Mouse (Mus musculus): ENCODE data around the gene Trio. TPM values are rescaled to one million over a fixed set of nuclear protein-coding genes. Genes with fewer than 3 reads are reported as not detected.
A peak's percentile ranks its signal among the peaks of the same experiment; 100 is the strongest.

The Trio gene
- polyA plus RNA-seq, 1 experiment from 2014 or later = 65.1 TPM

DNA sequence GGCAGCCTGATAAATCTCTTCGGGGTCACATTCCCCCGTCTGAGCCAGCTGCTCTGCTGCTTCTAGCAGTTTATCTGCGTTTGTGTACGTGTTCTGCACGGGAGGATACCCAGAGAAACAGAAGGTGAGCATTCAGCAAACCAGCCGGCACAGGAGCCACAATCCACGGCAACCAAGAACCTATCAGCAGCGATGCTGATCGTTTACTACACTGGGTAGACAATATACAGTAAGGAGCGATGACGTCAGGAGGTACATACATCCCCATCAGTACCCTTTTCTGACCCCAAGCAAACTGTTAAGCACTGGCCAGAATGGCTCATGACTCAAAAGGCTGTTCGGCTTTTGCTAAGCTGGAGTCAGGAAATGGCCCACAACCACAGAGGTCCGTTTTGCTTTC is 154.4 kb downstream of the Trio start:
- 86% methylated on average over 13 of the region's 13 CpGs for WGBS

DNA sequence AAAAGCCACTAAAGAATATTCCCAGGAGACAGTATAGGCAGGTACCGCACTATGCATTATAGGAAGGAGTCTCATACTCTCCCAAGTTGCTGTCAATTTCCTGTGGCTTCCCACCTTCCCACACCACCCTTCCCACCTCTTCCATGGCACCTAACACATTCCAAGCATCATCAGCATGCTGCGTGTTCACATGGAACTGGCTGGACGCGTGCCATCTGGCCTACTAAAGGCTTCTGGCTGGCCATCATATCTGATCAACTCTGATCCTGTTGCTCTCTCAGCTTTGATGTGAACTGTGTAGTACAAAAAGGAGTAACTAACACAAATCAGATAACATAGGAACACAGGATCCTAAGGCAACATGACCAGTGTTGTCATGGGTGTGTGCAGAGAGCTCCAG is 156.6 kb downstream of the Trio start:
- WGBS = 95% methylated on average over 4 of the region's 4 CpGs
- Histone ChIP-seq H3K4me1 (ENCODE audit: control insufficient read depth, insufficient read depth, low read length) (no peaks in the 10 kb centered on the region), H3K4me3 (ENCODE audit: low read depth, low read length) (no peak overlapping the region), H3K27ac (ENCODE audit: low read depth, low read length) (no peak overlapping the region), H3K27me3 (ENCODE audit: control insufficient read depth, insufficient read depth, low read length) (no peaks in the 10 kb centered on the region), H3K9me3 (ENCODE audit: control insufficient read depth, low read length) (no peaks in the 10 kb centered on the region), H3K4me2 (ENCODE audit: low read depth, low read length) (no peak overlapping the region), H3K9ac (replicated peaks; ENCODE audit: low read depth, low read length) (no peak overlapping the region), H3K36me3 (ENCODE audit: control insufficient read depth, insufficient read depth, low read length) (peaks cover 22% of the 10 kb centered on the region; the same call in 1 of the 2 replicates)
- no peak for ATAC-seq (ENCODE audit: low read depth)

More for the DNA sequence above, 154.4 kb downstream of the Trio start:
- H3K4me1 ChIP-seq (ENCODE audit: control insufficient read depth, insufficient read depth, low read length) = no peaks in the 10 kb centered on the region
- no peaks in the 10 kb centered on the region for H3K27me3 ChIP-seq (ENCODE audit: control insufficient read depth, insufficient read depth, low read length)
- no peak overlapping the region for H3K27ac ChIP-seq (ENCODE audit: low read depth, low read length)
- no peak overlapping the region for H3K4me2 ChIP-seq (ENCODE audit: low read depth, low read length)
- ATAC-seq (ENCODE audit: low read depth) = no peak
- H3K9ac ChIP-seq (replicated peaks; ENCODE audit: low read depth, low read length) = no peak overlapping the region
- H3K4me3 ChIP-seq (ENCODE audit: low read depth, low read length) = no peak overlapping the region
- no peaks in the 10 kb centered on the region for H3K9me3 ChIP-seq (ENCODE audit: control insufficient read depth, low read length)
- H3K36me3 ChIP-seq (ENCODE audit: control insufficient read depth, insufficient read depth, low read length) = peaks cover 17% of the 10 kb centered on the region; the same call in 1 of the 2 replicates

DNA sequence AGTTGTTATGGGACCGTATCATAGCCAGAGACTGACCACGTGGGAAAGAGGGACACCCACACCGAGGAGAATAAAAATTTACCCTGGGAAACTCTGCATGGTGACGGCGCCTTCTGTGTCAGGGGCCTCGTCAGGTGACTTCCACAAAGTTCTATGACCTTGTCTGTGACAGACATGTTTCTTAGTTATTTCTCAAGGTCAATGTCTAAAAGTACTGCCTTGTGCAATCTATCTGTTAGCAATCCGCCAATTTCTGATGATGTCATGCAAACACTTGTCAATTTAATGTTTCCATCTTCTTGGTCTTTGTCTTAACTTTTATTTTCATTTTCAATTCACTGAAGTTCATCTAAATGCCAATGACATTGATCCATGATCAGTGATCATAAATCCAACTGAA is 157.8 kb downstream of the Trio start:
- Histone ChIP-seq H3K27ac (ENCODE audit: low read depth, low read length) (no peak overlapping the region), H3K9ac (replicated peaks; ENCODE audit: low read depth, low read length) (no peak overlapping the region), H3K9me3 (ENCODE audit: control insufficient read depth, low read length) (no peaks in the 10 kb centered on the region), H3K4me1 (ENCODE audit: control insufficient read depth, insufficient read depth, low read length) (no peaks in the 10 kb centered on the region), H3K4me2 (ENCODE audit: low read depth, low read length) (no peak overlapping the region), H3K36me3 (ENCODE audit: control insufficient read depth, insufficient read depth, low read length) (peaks cover 17% of the 10 kb centered on the region; the same call in 1 of the 2 replicates), H3K4me3 (ENCODE audit: low read depth, low read length) (no peak overlapping the region), H3K27me3 (ENCODE audit: control insufficient read depth, insufficient read depth, low read length) (no peaks in the 10 kb centered on the region)
- ATAC-seq (ENCODE audit: low read depth) = no peak
- WGBS = 91% methylated on average over 7 of the region's 7 CpGs

DNA sequence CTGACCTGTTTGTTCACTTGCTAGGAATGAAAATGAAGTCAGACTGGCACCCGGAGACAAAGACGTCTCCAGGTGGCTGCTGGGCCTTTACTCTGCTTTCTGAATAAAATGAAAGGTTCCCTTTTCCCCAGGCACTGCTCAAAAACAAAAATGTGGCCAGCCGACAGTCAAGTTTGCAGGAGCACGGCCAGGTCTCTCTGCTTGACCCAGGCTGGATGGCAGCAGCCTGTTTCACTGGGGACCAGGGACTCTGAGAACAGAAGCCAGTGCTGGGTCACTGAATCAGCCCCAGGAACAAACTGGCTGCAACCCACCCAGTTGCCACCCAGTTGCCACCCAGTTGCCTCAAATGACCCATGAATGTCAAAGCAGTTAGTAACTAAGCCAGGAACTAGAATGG is 159.2 kb downstream of the Trio start:
- H3K4me2 ChIP-seq (ENCODE audit: low read depth, low read length) = no peak overlapping the region
- no peak for ATAC-seq (ENCODE audit: low read depth)
- 71% methylated on average over 4 of the region's 4 CpGs for WGBS
- no peaks in the 10 kb centered on the region for H3K9me3 ChIP-seq (ENCODE audit: control insufficient read depth, low read length)
- H3K4me1 ChIP-seq (ENCODE audit: control insufficient read depth, insufficient read depth, low read length) = no peaks in the 10 kb centered on the region
- no peak overlapping the region for H3K9ac ChIP-seq (replicated peaks; ENCODE audit: low read depth, low read length)
- no peak overlapping the region; the same call in 1 of the 2 replicates for H3K27ac ChIP-seq (ENCODE audit: low read depth, low read length)
- H3K27me3 ChIP-seq (ENCODE audit: control insufficient read depth, insufficient read depth, low read length) = no peaks in the 10 kb centered on the region
- peaks cover 17% of the 10 kb centered on the region; the same call in 1 of the 2 replicates for H3K36me3 ChIP-seq (ENCODE audit: control insufficient read depth, insufficient read depth, low read length)
- no peak overlapping the region for H3K4me3 ChIP-seq (ENCODE audit: low read depth, low read length)

DNA sequence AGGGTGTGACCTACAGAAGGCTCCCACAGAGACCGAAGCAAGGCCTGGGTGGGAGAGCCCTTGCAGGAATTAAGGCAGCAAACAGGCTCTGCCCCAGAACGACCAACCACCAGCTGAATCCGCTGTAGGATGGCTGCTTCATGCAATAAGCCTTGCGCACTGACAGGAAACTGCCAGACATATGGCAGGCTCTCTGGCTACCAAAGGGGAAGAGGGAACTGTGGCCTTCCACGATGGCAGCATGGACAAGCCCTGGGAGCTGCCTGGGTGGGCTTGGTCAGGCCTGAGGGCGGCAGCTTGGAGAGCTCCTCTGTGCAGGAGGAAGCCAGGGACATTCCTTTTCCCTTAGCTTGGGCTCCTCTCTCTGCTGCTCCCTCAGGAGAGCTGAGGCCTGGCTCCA is 159.6 kb downstream of the Trio start:
- 91% methylated on average over 6 of the region's 6 CpGs for WGBS
- no peaks in the 10 kb centered on the region for H3K4me1 ChIP-seq (ENCODE audit: control insufficient read depth, insufficient read depth, low read length)
- 0 out of 2 replicates have a peak, but pooled peaks have one; percentile 35 for ATAC-seq (ENCODE audit: low read depth)
- H3K27ac ChIP-seq (ENCODE audit: low read depth, low read length) = peak overlapping the region; percentile 34; the same call in 1 of the 2 replicates
- peaks cover 17% of the 10 kb centered on the region for H3K36me3 ChIP-seq (ENCODE audit: control insufficient read depth, insufficient read depth, low read length)
- H3K4me3 ChIP-seq (ENCODE audit: low read depth, low read length) = no peak overlapping the region
- no peaks in the 10 kb centered on the region for H3K9me3 ChIP-seq (ENCODE audit: control insufficient read depth, low read length)
- H3K27me3 ChIP-seq (ENCODE audit: control insufficient read depth, insufficient read depth, low read length) = no peaks in the 10 kb centered on the region
- no peak overlapping the region for H3K9ac ChIP-seq (replicated peaks; ENCODE audit: low read depth, low read length)
- H3K4me2 ChIP-seq (ENCODE audit: low read depth, low read length) = no peak overlapping the region

DNA sequence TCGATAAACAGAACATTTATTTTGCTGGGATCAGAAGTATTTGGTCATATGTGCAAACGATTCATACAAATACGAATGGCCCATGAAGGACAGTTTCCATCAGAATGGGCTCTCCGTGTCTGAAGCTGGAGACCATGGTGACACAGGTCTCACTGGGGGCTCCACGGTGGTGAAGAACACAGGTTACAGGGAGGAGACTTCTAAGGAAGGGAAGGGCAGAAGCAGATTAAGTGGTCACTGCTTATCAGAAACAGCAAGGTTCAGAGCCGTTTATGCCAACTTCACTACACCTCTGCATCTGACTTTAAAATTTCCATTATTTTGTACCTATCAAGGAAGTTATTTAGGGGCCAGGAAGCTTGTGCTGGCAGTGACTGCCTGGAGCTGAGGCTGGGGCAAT is 161.3 kb downstream of the Trio start:
- WGBS = 93% methylated on average over 6 of the region's 6 CpGs
- peaks cover 17% of the 10 kb centered on the region for H3K36me3 ChIP-seq (ENCODE audit: control insufficient read depth, insufficient read depth, low read length)

DNA sequence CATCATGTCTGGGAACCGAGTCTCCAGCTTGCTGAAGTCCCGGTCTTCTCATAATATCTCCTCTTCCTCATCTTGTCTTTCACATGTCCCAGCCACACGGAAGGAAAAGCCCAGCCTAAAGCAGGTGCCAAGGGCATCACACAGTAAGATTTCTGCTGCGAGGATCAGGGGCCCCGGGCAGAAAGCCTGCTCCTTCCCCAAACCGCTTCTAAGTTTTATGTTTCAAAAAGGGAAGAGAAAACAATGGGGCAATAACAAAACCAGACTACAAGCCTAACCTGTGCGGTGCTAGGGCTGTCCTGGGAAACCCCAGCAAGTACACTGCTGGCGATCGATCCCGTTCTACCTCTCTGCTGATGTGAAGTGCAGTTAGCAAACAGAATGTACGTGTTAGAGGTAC is 162.7 kb downstream of the Trio start:
- no peak for ATAC-seq (ENCODE audit: low read depth)
- peaks cover 17% of the 10 kb centered on the region for H3K36me3 ChIP-seq (ENCODE audit: control insufficient read depth, insufficient read depth, low read length)
- no peak overlapping the region for H3K4me3 ChIP-seq (ENCODE audit: low read depth, low read length)
- no peak overlapping the region for H3K27ac ChIP-seq (ENCODE audit: low read depth, low read length)
- WGBS = 90% methylated on average over 11 of the region's 11 CpGs
- H3K27me3 ChIP-seq (ENCODE audit: control insufficient read depth, insufficient read depth, low read length) = no peaks in the 10 kb centered on the region
- no peak overlapping the region for H3K4me2 ChIP-seq (ENCODE audit: low read depth, low read length)
- H3K4me1 ChIP-seq (ENCODE audit: control insufficient read depth, insufficient read depth, low read length) = no peaks in the 10 kb centered on the region
- H3K9me3 ChIP-seq (ENCODE audit: control insufficient read depth, low read length) = no peaks in the 10 kb centered on the region
- no peak overlapping the region for H3K9ac ChIP-seq (replicated peaks; ENCODE audit: low read depth, low read length)

More for the DNA sequence above, 161.3 kb downstream of the Trio start:
- H3K4me1 ChIP-seq (ENCODE audit: control insufficient read depth, insufficient read depth, low read length) = no peaks in the 10 kb centered on the region
- ATAC-seq (ENCODE audit: low read depth) = no peak
- no peaks in the 10 kb centered on the region for H3K9me3 ChIP-seq (ENCODE audit: control insufficient read depth, low read length)
- no peak overlapping the region for H3K4me2 ChIP-seq (ENCODE audit: low read depth, low read length)
- H3K9ac ChIP-seq (replicated peaks; ENCODE audit: low read depth, low read length) = no peak overlapping the region
- H3K4me3 ChIP-seq (ENCODE audit: low read depth, low read length) = no peak overlapping the region
- no peak overlapping the region for H3K27ac ChIP-seq (ENCODE audit: low read depth, low read length)
- no peaks in the 10 kb centered on the region for H3K27me3 ChIP-seq (ENCODE audit: control insufficient read depth, insufficient read depth, low read length)

DNA sequence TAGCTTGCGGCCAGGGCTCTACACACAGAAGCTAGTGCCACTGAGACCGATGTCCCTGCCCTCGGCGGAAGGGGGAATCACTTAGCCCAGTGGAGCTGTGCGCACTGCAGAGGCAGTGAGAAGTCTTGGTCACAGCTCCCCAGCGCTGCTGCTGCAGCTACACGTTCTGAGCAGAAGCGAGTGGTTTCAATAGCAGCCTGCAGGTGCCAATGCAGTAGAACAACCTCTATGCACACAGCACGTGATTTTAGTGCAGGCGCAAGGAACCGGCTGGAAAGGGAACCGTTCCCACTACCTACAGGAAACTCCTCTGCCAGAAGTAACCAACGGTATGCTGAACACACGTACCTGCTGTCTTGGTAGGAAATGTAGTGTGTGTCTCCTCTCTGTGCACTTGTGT is 165.2 kb downstream of the Trio start:
- Histone ChIP-seq H3K9me3 (ENCODE audit: control insufficient read depth, low read length) (no peaks in the 10 kb centered on the region), H3K4me3 (ENCODE audit: low read depth, low read length) (no peak overlapping the region), H3K9ac (replicated peaks; ENCODE audit: low read depth, low read length) (no peak overlapping the region), H3K4me2 (ENCODE audit: low read depth, low read length) (no peak overlapping the region), H3K27ac (ENCODE audit: low read depth, low read length) (no peak overlapping the region), H3K4me1 (ENCODE audit: control insufficient read depth, insufficient read depth, low read length) (no peaks in the 10 kb centered on the region), H3K36me3 (ENCODE audit: control insufficient read depth, insufficient read depth, low read length) (peaks cover 15% of the 10 kb centered on the region), H3K27me3 (ENCODE audit: control insufficient read depth, insufficient read depth, low read length) (no peaks in the 10 kb centered on the region)
- ATAC-seq (ENCODE audit: low read depth) = no peak
- 93% methylated on average over 14 of the region's 14 CpGs for WGBS

DNA sequence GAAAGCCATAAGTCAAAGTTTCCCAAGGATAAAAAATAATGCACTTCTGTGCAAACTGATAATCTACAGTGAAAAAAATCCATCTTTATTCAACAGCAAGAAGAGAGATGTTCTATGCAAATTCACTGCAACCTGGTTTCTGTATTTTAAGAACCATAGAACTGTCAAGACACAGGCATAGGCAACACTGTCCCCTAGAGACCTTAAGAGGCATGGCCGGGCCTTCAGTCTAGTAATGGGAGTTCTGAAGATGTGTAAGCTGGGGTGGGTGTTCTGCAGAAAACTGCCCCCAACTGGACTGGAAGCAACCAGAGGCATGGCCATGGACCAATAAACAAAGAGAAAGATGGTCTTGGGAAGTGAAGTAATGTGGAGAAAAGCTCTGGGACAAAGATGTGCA is 166.1 kb downstream of the Trio start:
- no peak overlapping the region for H3K27ac ChIP-seq (ENCODE audit: low read depth, low read length)
- peaks cover 16% of the 10 kb centered on the region for H3K36me3 ChIP-seq (ENCODE audit: control insufficient read depth, insufficient read depth, low read length)
- no peaks in the 10 kb centered on the region for H3K4me1 ChIP-seq (ENCODE audit: control insufficient read depth, insufficient read depth, low read length)
- no peaks in the 10 kb centered on the region for H3K9me3 ChIP-seq (ENCODE audit: control insufficient read depth, low read length)
- WGBS = 79% methylated on average over 1 of the region's 1 CpGs
- no peak overlapping the region for H3K9ac ChIP-seq (replicated peaks; ENCODE audit: low read depth, low read length)
- no peak overlapping the region for H3K4me3 ChIP-seq (ENCODE audit: low read depth, low read length)
- H3K27me3 ChIP-seq (ENCODE audit: control insufficient read depth, insufficient read depth, low read length) = no peaks in the 10 kb centered on the region
- ATAC-seq (ENCODE audit: low read depth) = no peak
- H3K4me2 ChIP-seq (ENCODE audit: low read depth, low read length) = no peak overlapping the region
